Mouse (Mus musculus): Measurements from ENCODE around the gene Fgf4. TPM values are rescaled to one million over a fixed set of nuclear protein-coding genes. Genes with fewer than 3 reads are reported as not detected.

The Fgf4 gene
- total and polyA plus RNA-seq, 3 experiments, result not detected

- DNase-seq (ENCODE audit: low read depth, low spot score), result no peak
- H3K9ac ChIP-seq (ENCODE audit: control insufficient read depth, low read depth, low read length, poor library complexity, severe bottlenecking), result no peak overlapping the region
- no peak overlapping the region for H3K27ac ChIP-seq (ENCODE audit: control insufficient read depth, low read depth, low read length)
- H3K27me3 ChIP-seq (ENCODE audit: control insufficient read depth in 1 of 2, insufficient read depth in 2 of 2, low read length in 2 of 2), result no peaks in the 10 kb centered on the region
- H3K9me3 ChIP-seq (replicated peaks; ENCODE audit: insufficient read depth, low read length), result no peaks in the 10 kb centered on the region
- H3K79me2 ChIP-seq (ENCODE audit: control insufficient read depth, insufficient read depth, low read length, poor library complexity), result no peaks in the 10 kb centered on the region
- H3K36me3 ChIP-seq (ENCODE audit: control insufficient read depth in 1 of 2, insufficient read depth in 2 of 2, low read length in 2 of 2), result no peaks in the 10 kb centered on the region
- no peak overlapping the region for H3K4me3 ChIP-seq (ENCODE audit: control insufficient read depth in 1 of 2, insufficient read depth in 1 of 2, low read depth in 2 of 2, low read length in 2 of 2)
- TF ChIP-seq TCF12 (IDR thresholded peaks at IDR 0.05; ENCODE audit: low read depth, low read length) (no peak), NELFE (IDR thresholded peaks at IDR 0.05; ENCODE audit: low read depth, low read length) (no peak), ETS1 (IDR thresholded peaks at IDR 0.05; ENCODE audit: low read depth, low read length) (no peak), POLR2A (IDR thresholded peaks at IDR 0.05; ENCODE audit: control insufficient read depth in 1 of 2, insufficient read depth in 1 of 2, low read depth in 1 of 2, low read length in 2 of 2, poor library complexity in 1 of 2) (no peak), MXI1 (IDR thresholded peaks at IDR 0.05; ENCODE audit: low read depth, low read length) (no peak), EP300 (IDR thresholded peaks at IDR 0.05; ENCODE audit: low read depth in 1 of 2, low read length in 2 of 2) (no peak), GABPA (IDR thresholded peaks at IDR 0.05; ENCODE audit: low read depth, low read length) (no peak), BHLHE40 (IDR thresholded peaks at IDR 0.05; ENCODE audit: borderline replicate concordance, low read depth, low read length) (no peak)
- H3K4me1 ChIP-seq (ENCODE audit: control insufficient read depth in 1 of 2, insufficient read depth in 2 of 2, low read length in 2 of 2), result no peaks in the 10 kb centered on the region
Measured at GRCm38 (mm10) chr7:144857826-144858342, 10.7 kb downstream of the Fgf4 start.

- Histone ChIP-seq H3K9ac (ENCODE audit: control insufficient read depth, low read depth, low read length, poor library complexity, severe bottlenecking) (no peak overlapping the region), H3K9me3 (replicated peaks; ENCODE audit: insufficient read depth, low read length) (no peaks in the 10 kb centered on the region), H3K27me3 (ENCODE audit: control insufficient read depth in 1 of 2, insufficient read depth in 2 of 2, low read length in 2 of 2) (no peaks in the 10 kb centered on the region), H3K27ac (ENCODE audit: control insufficient read depth, low read depth, low read length) (no peak overlapping the region), H3K4me1 (ENCODE audit: control insufficient read depth in 1 of 2, insufficient read depth in 2 of 2, low read length in 2 of 2) (no peaks in the 10 kb centered on the region), H3K4me3 (ENCODE audit: control insufficient read depth in 1 of 2, insufficient read depth in 1 of 2, low read depth in 2 of 2, low read length in 2 of 2) (no peak overlapping the region), H3K79me2 (ENCODE audit: control insufficient read depth, insufficient read depth, low read length, poor library complexity) (no peaks in the 10 kb centered on the region), H3K36me3 (ENCODE audit: control insufficient read depth in 1 of 2, insufficient read depth in 2 of 2, low read length in 2 of 2) (no peaks in the 10 kb centered on the region)
- no peak for TF ChIP-seq RCOR1 (IDR thresholded peaks at IDR 0.05; ENCODE audit: low read depth, low read length)
- no peak for TF ChIP-seq USF2 (IDR thresholded peaks at IDR 0.05; ENCODE audit: borderline replicate concordance in 1 of 2, insufficient read depth in 1 of 2, low read depth in 1 of 2, low read length in 2 of 2)
- no peak for TF ChIP-seq ZC3H11A (IDR thresholded peaks at IDR 0.05; ENCODE audit: low read depth, low read length)
- no peak for TF ChIP-seq E2F4 (IDR thresholded peaks at IDR 0.05; ENCODE audit: borderline replicate concordance, low read depth, low read length)
- no peak for TF ChIP-seq POLR2AphosphoS5 (IDR thresholded peaks at IDR 0.05; ENCODE audit: borderline replicate concordance, low read depth, low read length)
- no peak for TF ChIP-seq HCFC1 (IDR thresholded peaks at IDR 0.05; ENCODE audit: low read depth, low read length)
- TF ChIP-seq ZMIZ1 (IDR thresholded peaks at IDR 0.05; ENCODE audit: low read depth, low read length), result no peak
- no peak for TF ChIP-seq CTCF (IDR thresholded peaks at IDR 0.05 in 2 of 3, conservative IDR thresholded peaks at IDR 0.05 in 1 of 3; ENCODE audit: control insufficient read depth in 1 of 3, insufficient read depth in 1 of 3, low read depth in 2 of 3, low read length in 3 of 3, poor library complexity in 1 of 3, severe bottlenecking in 1 of 3)
- TF ChIP-seq MEF2A (IDR thresholded peaks at IDR 0.05; ENCODE audit: extremely low read depth, insufficient replicate concordance, low read depth, low read length, poor library complexity, severe bottlenecking), result no peak
- TF ChIP-seq MYB (IDR thresholded peaks at IDR 0.05; ENCODE audit: low read depth, low read length), result no peak
- TF ChIP-seq POLR2A (IDR thresholded peaks at IDR 0.05; ENCODE audit: control insufficient read depth in 1 of 2, insufficient read depth in 1 of 2, low read depth in 1 of 2, low read length in 2 of 2, poor library complexity in 1 of 2), result no peak
- no peak for TF ChIP-seq JUND (IDR thresholded peaks at IDR 0.05; ENCODE audit: low read depth, low read length)
- TF ChIP-seq ELF1 (IDR thresholded peaks at IDR 0.05; ENCODE audit: low read depth, low read length), result no peak
- TF ChIP-seq SMC3 (IDR thresholded peaks at IDR 0.05; ENCODE audit: low read depth, low read length), result no peak
- DNase-seq (ENCODE audit: low read depth, low spot score), result no peak
Measured at GRCm38 (mm10) chr7:144858702-144859101, 11.5 kb downstream of the Fgf4 start.
